Mouse (Mus musculus) MEL (cell line): ENCODE data around the gene Ttc41. TPM values are rescaled to one million over a fixed set of nuclear protein-coding genes. Genes with fewer than 3 reads are reported as not detected.
"Not testable (repeated sequence)": the region's sequence is repeated elsewhere in the genome, so short reads cannot be mapped to it uniquely, and the experiment has no call there.

ENCODE experiments used
- DNase-seq: peaks from one replicate; pipeline ENCODE4 v3.0.0; 2011; ENCODE audit warnings: low read depth, low spot score
- H3K27ac ChIP-seq: 2 replicates; pipeline ENCODE4 v1.5.1; 2012; ENCODE audit warnings: low read depth, mild to moderate bottlenecking, control low read depth, low read length, moderate library complexity; ENCODE audit not compliant: control insufficient read depth
- H3K27me3 ChIP-seq, 2 experiments: fragments of 150-350 bp in 1 of 2; sonication (generic) in 1 of 2; 2 replicates each; pipeline ENCODE4 v1.6.1; 2012; ENCODE audit warnings: low read length in 2 of 2, mild to moderate bottlenecking in 2 of 2, improper control_type of control experiment in 1 of 2, moderate library complexity in 1 of 2; ENCODE audit not compliant: insufficient read depth in 2 of 2, control insufficient read depth in 1 of 2
- H3K36me3 ChIP-seq, 2 experiments: 2 replicates each; pipeline ENCODE4 v1.6.1; 2012 to 2014; ENCODE audit warnings: low read length in 2 of 2, improper control_type of control experiment in 1 of 2, inconsistent platforms in 1 of 2, mild to moderate bottlenecking in 1 of 2; ENCODE audit not compliant: insufficient read depth in 2 of 2, control insufficient read depth in 1 of 2
- H3K4me1 ChIP-seq, 2 experiments: fragments of 150-350 bp in 1 of 2; sonication (generic) in 1 of 2; 2 replicates each; pipeline ENCODE4 v1.6.1; 2012; ENCODE audit warnings: low read length in 2 of 2, improper control_type of control experiment in 1 of 2, mild to moderate bottlenecking in 1 of 2; ENCODE audit not compliant: insufficient read depth in 2 of 2, control insufficient read depth in 1 of 2
- H3K4me3 ChIP-seq, 2 experiments: fragments of 150-350 bp in 1 of 2; sonication (generic) in 1 of 2; 2 replicates each; pipeline ENCODE4 v1.5.1; 2012; ENCODE audit warnings: low read depth in 2 of 2, low read length in 2 of 2, mild to moderate bottlenecking in 2 of 2, moderate library complexity in 2 of 2, control low read depth in 1 of 2, improper control_type of control experiment in 1 of 2; ENCODE audit not compliant: control insufficient read depth in 1 of 2, insufficient read depth in 1 of 2
- H3K79me2 ChIP-seq: 2 replicates; pipeline ENCODE4 v1.6.1; 2012; ENCODE audit warnings: mild to moderate bottlenecking, low read length, moderate library complexity; ENCODE audit not compliant: control insufficient read depth, poor library complexity, insufficient read depth
- H3K9ac ChIP-seq: 2 replicates; pipeline ENCODE4 v1.6.1; 2012; ENCODE audit warnings: low read depth, mild to moderate bottlenecking, control low read depth, low read length, moderate library complexity; ENCODE audit not compliant: control insufficient read depth, poor library complexity, severe bottlenecking
- H3K9me3 ChIP-seq: fragments of 150-350 bp; sonication (generic); replicated peaks from 2 replicates; pipeline ENCODE4 v1.6.1; 2012; ENCODE audit warnings: mild to moderate bottlenecking, low read length, improper control_type of control experiment, moderate library complexity; ENCODE audit not compliant: insufficient read depth
- CHD2 ChIP-seq: IDR thresholded peaks from 2 replicates; pipeline ENCODE4 v1.6.1; 2011; ENCODE audit warnings: low read length, improper control_type of control experiment
- CTCF ChIP-seq, 3 experiments: IDR thresholded peaks in 2 of 3; conservative IDR thresholded peaks in 1 of 3; 2 replicates each; pipeline ENCODE4 v1.5.1; 2011 to 2012; ENCODE audit warnings: low read length in 3 of 3, low read depth in 2 of 3, mild to moderate bottlenecking in 2 of 3, improper control_type of control experiment in 1 of 3, inconsistent platforms in 1 of 3, mixed read lengths in 1 of 3, moderate library complexity in 1 of 3; ENCODE audit not compliant: control insufficient read depth in 1 of 3, insufficient read depth in 1 of 3, poor library complexity in 1 of 3, severe bottlenecking in 1 of 3
- E2F4 ChIP-seq: IDR thresholded peaks from 2 replicates; pipeline ENCODE4 v1.6.1; 2011; ENCODE audit warnings: low read depth, low read length, improper control_type of control experiment, borderline replicate concordance
- ELF1 ChIP-seq: IDR thresholded peaks from 2 replicates; pipeline ENCODE4 v1.6.1; 2014; ENCODE audit warnings: low read depth, mild to moderate bottlenecking, inconsistent platforms, low read length, improper control_type of control experiment, moderate library complexity
- EP300 ChIP-seq, 2 experiments: IDR thresholded peaks; 2 replicates each; pipeline ENCODE4 v1.6.1; 2011; ENCODE audit warnings: improper control_type of control experiment in 2 of 2, low read length in 2 of 2, low read depth in 1 of 2, mild to moderate bottlenecking in 1 of 2
- ETS1 ChIP-seq: IDR thresholded peaks from 2 replicates; pipeline ENCODE4 v1.6.1; 2012; ENCODE audit warnings: low read depth, mild to moderate bottlenecking, inconsistent platforms, low read length, improper control_type of control experiment, moderate library complexity
- GABPA ChIP-seq: IDR thresholded peaks from 2 replicates; pipeline ENCODE4 v1.6.1; 2012; ENCODE audit warnings: low read depth, mild to moderate bottlenecking, inconsistent platforms, low read length, improper control_type of control experiment, moderate library complexity
- KAT2A ChIP-seq: conservative IDR thresholded peaks from 2 replicates; pipeline ENCODE4 v1.6.1; 2012; ENCODE audit warnings: low read depth, low read length, improper control_type of control experiment, inconsistent platforms
- MAFK ChIP-seq: IDR thresholded peaks from 2 replicates; pipeline ENCODE4 v1.6.1; 2011; ENCODE audit warnings: low read depth, mild to moderate bottlenecking, low read length, improper control_type of control experiment, borderline replicate concordance
- MAX ChIP-seq: IDR thresholded peaks from 2 replicates; pipeline ENCODE4 v1.6.1; 2011; ENCODE audit warnings: low read length, improper control_type of control experiment
- MAZ ChIP-seq: IDR thresholded peaks from 2 replicates; pipeline ENCODE4 v1.6.1; 2012; ENCODE audit warnings: low read depth, mild to moderate bottlenecking, inconsistent platforms, low read length, improper control_type of control experiment
- MEF2A ChIP-seq: IDR thresholded peaks from 2 replicates; pipeline ENCODE4 v1.6.1; 2014; ENCODE audit warnings: low read depth, mild to moderate bottlenecking, inconsistent platforms, low read length, improper control_type of control experiment; ENCODE audit not compliant: poor library complexity, insufficient replicate concordance, severe bottlenecking; ENCODE audit errors: extremely low read depth
- MXI1 ChIP-seq: IDR thresholded peaks from 2 replicates; pipeline ENCODE4 v1.6.1; 2011; ENCODE audit warnings: mild to moderate bottlenecking, low read depth, low read length, improper control_type of control experiment
- MYC ChIP-seq: IDR thresholded peaks from 2 replicates; pipeline ENCODE4 v1.6.1; 2011; ENCODE audit warnings: low read depth, mild to moderate bottlenecking, low read length, improper control_type of control experiment, moderate library complexity
- NELFE ChIP-seq: IDR thresholded peaks from 2 replicates; pipeline ENCODE4 v1.6.1; 2011; ENCODE audit warnings: low read depth, low read length, improper control_type of control experiment
- NRF1 ChIP-seq: IDR thresholded peaks from 2 replicates; pipeline ENCODE4 v1.6.1; 2014; ENCODE audit warnings: low read depth, mild to moderate bottlenecking, inconsistent platforms, low read length, improper control_type of control experiment, moderate library complexity; ENCODE audit not compliant: poor library complexity, insufficient read depth, severe bottlenecking
- POLR2A ChIP-seq, 2 experiments: IDR thresholded peaks; 2 replicates each; pipeline ENCODE4 v1.6.1; 2011 to 2012; ENCODE audit warnings: low read length in 2 of 2, mild to moderate bottlenecking in 2 of 2, control low read depth in 1 of 2, improper control_type of control experiment in 1 of 2, low read depth in 1 of 2, moderate library complexity in 1 of 2; ENCODE audit not compliant: control insufficient read depth in 1 of 2, insufficient read depth in 1 of 2, poor library complexity in 1 of 2
- POLR2AphosphoS2 ChIP-seq: IDR thresholded peaks from 2 replicates; pipeline ENCODE4 v1.6.1; 2011; ENCODE audit warnings: low read length, improper control_type of control experiment
- RAD21 ChIP-seq: IDR thresholded peaks from 2 replicates; pipeline ENCODE4 v1.6.1; 2011; ENCODE audit warnings: mild to moderate bottlenecking, low read depth, low read length, improper control_type of control experiment
- RCOR1 ChIP-seq: IDR thresholded peaks from 2 replicates; pipeline ENCODE4 v1.6.1; 2012; ENCODE audit warnings: low read depth, mild to moderate bottlenecking, inconsistent platforms, low read length, improper control_type of control experiment
- SIN3A ChIP-seq: IDR thresholded peaks from 2 replicates; pipeline ENCODE4 v1.6.1; 2012; ENCODE audit warnings: low read length, improper control_type of control experiment, inconsistent platforms
- SMC3 ChIP-seq: IDR thresholded peaks from 2 replicates; pipeline ENCODE4 v1.6.1; 2011; ENCODE audit warnings: low read depth, low read length, improper control_type of control experiment
- TAL1 ChIP-seq: IDR thresholded peaks from 2 replicates; pipeline ENCODE4 v1.6.1; 2012; ENCODE audit warnings: mild to moderate bottlenecking, inconsistent platforms, low read length, moderate library complexity, mixed read lengths
- TBP ChIP-seq: IDR thresholded peaks from 2 replicates; pipeline ENCODE4 v1.8.0; 2011; ENCODE audit warnings: low read depth, low read length, improper control_type of control experiment
- TCF12 ChIP-seq: IDR thresholded peaks from 2 replicates; pipeline ENCODE4 v1.6.1; 2014; ENCODE audit warnings: low read depth, mild to moderate bottlenecking, inconsistent platforms, low read length, improper control_type of control experiment, moderate library complexity
- UBTF ChIP-seq: IDR thresholded peaks from 2 replicates; pipeline ENCODE4 v1.6.1; 2012; ENCODE audit warnings: low read depth, mild to moderate bottlenecking, inconsistent platforms, low read length, improper control_type of control experiment, moderate library complexity, borderline replicate concordance; ENCODE audit not compliant: insufficient read depth
- USF1 ChIP-seq: IDR thresholded peaks from 2 replicates; pipeline ENCODE4 v1.6.1; 2014; ENCODE audit warnings: low read depth, mild to moderate bottlenecking, inconsistent platforms, low read length, improper control_type of control experiment, moderate library complexity
- USF2 ChIP-seq, 2 experiments: IDR thresholded peaks; 2 replicates each; pipeline ENCODE4 v1.6.1; 2011 to 2012; ENCODE audit warnings: improper control_type of control experiment in 2 of 2, low read length in 2 of 2, borderline replicate concordance in 1 of 2, inconsistent platforms in 1 of 2, low read depth in 1 of 2, mild to moderate bottlenecking in 1 of 2; ENCODE audit not compliant: insufficient read depth in 1 of 2
- ZC3H11A ChIP-seq: IDR thresholded peaks from 2 replicates; pipeline ENCODE4 v1.6.1; 2012; ENCODE audit warnings: low read depth, mild to moderate bottlenecking, inconsistent platforms, low read length, improper control_type of control experiment
- ZKSCAN1 ChIP-seq: IDR thresholded peaks from 2 replicates; pipeline ENCODE4 v1.6.1; 2012; ENCODE audit warnings: low read depth, mild to moderate bottlenecking, inconsistent platforms, low read length, improper control_type of control experiment, moderate library complexity
- ZMIZ1 ChIP-seq: IDR thresholded peaks from 2 replicates; pipeline ENCODE4 v1.6.1; 2012; ENCODE audit warnings: low read depth, mild to moderate bottlenecking, inconsistent platforms, low read length, improper control_type of control experiment, moderate library complexity
- ZNF384 ChIP-seq: IDR thresholded peaks from 2 replicates; pipeline ENCODE4 v1.6.1; 2012; ENCODE audit warnings: low read depth, mild to moderate bottlenecking, inconsistent platforms, low read length, improper control_type of control experiment
- polyA plus RNA-seq, 2 experiments: library from polyadenylated mRNA; stranded (reverse) in 1 of 2; unstranded in 1 of 2; fragments of >175 nt in 1 of 2; fragments of >200 nt in 1 of 2; gene quantifications; 2 replicates each; pipeline versions ENCODE4 v1.2.1 to v1.2.4; 2012; ENCODE audit warnings: low replicate concordance in 2 of 2, low read depth in 1 of 2; ENCODE audit not compliant: insufficient read length in 2 of 2, insufficient read depth in 1 of 2, missing spikeins in 1 of 2
- total RNA-seq: library from RNA; depleted of rRNA; stranded (reverse); fragments of 300-350 nt; gene quantifications from 2 replicates; pipeline ENCODE4 v1.2.3, GENCODE M21; 2012; rRNA removed

Ttc41 gene
- total RNA-seq: 0.78 and 1.0 TPM in 2 replicates
- 1 to 10 TPM in 1 of 2 experiments, not detected in 1; 2.1 TPM for polyA plus RNA-seq

DNA sequence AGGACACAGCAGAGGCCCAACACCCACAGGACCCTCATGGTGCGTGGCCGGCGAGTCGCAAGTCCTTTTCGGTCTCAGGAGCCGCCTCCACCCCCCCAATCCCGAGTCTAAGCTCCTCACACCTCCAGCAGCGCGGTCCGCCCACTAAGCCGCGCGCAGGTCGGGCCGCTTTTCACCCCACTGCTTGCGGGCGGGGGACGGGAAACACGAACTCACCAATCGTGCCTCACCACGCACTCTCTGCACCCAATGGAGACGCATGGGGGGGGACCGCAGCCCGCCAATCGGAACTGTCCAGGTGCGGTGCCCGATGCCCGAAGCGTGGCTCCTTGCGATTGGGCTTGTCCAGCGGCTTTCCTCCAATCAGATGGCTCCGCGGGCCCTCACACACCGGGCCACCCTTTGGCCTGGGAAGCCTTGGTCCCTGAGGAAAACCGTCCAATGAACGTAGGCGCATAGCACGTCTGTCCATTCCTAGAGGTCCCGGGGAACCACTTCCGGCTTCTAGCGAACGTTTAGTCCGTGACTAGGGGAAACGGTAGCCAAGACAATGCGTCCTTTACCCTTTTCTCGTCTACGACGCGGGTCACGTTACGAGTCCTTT lies at the start of gene Ttc41, which contains the start of gene Hsp90b1:
Ttc41 (plus strand) TSS at position 494 of the 604 bp plus-strand sequence.
Hsp90b1 (minus strand) TSS at position 192 of the 604 bp plus-strand sequence.
- peak; percentile 99 for DNase-seq
- Histone ChIP-seq H3K36me3 (peaks cover 25 to 38% of the 10 kb centered on the region in 2 experiments), H3K4me3 (peak within 1 kb of the TSS; percentile 75 to 85), H3K79me2 (peaks cover 44% of the 10 kb centered on the region), H3K9me3 (no peaks in the 10 kb centered on the region), H3K27ac (peak within 1 kb of the TSS; percentile 99), H3K9ac (peak within 1 kb of the TSS; percentile 96), H3K27me3 (no peaks in the 10 kb centered on the region), H3K4me1 (peaks cover 2 to 28% of the 10 kb centered on the region in 2 experiments)
- peak in 1 of 2 experiments; percentile 41; a peak in 2 of 4 replicates for TF ChIP-seq EP300 (IDR thresholded peaks at IDR 0.05; ENCODE audit: low read depth in 1 of 2, low read length in 2 of 2)
- no peak for TF ChIP-seq MAFK
- peak; percentile 86 for TF ChIP-seq TBP
- no peak for TF ChIP-seq ZKSCAN1
- TF ChIP-seq NRF1: peak; percentile 67
- peak; percentile 57 for TF ChIP-seq USF1
- TF ChIP-seq MAZ: peak; percentile 93
- TF ChIP-seq ZNF384: no peak
- TF ChIP-seq RAD21: no peak
- no peak; the same call in 1 of the 2 replicates for TF ChIP-seq E2F4
- peak; percentile 5; the same call in 1 of the 2 replicates for TF ChIP-seq SIN3A
- TF ChIP-seq POLR2A (IDR thresholded peaks at IDR 0.05; ENCODE audit: control insufficient read depth in 1 of 2, insufficient read depth in 1 of 2, low read depth in 1 of 2, low read length in 2 of 2, poor library complexity in 1 of 2): peak; percentile 77 to 98; a peak in 3 of 4 replicates
- peak; percentile 96 for TF ChIP-seq POLR2AphosphoS2
- TF ChIP-seq CTCF (IDR thresholded peaks at IDR 0.05 in 2 of 3, conservative IDR thresholded peaks at IDR 0.05 in 1 of 3; ENCODE audit: control insufficient read depth in 1 of 3, insufficient read depth in 1 of 3, low read depth in 2 of 3, low read length in 3 of 3, poor library complexity in 1 of 3, severe bottlenecking in 1 of 3): no peak
- TF ChIP-seq KAT2A: no peak
- TF ChIP-seq ZC3H11A: no peak
- TF ChIP-seq MEF2A: no peak
- TF ChIP-seq UBTF: 0 out of 2 replicates have a peak, but pooled peaks have one; percentile 18
- TF ChIP-seq MXI1: peak; percentile 81
- no peak for TF ChIP-seq GABPA
- TF ChIP-seq USF2 (IDR thresholded peaks at IDR 0.05; ENCODE audit: borderline replicate concordance in 1 of 2, insufficient read depth in 1 of 2, low read depth in 1 of 2, low read length in 2 of 2): no peak
- TF ChIP-seq ETS1: no peak; the same call in 1 of the 2 replicates
- peak; percentile 53 for TF ChIP-seq CHD2
- TF ChIP-seq ZMIZ1: peak; percentile 97
- no peak for TF ChIP-seq SMC3
- peak; percentile 99 for TF ChIP-seq NELFE
- no peak for TF ChIP-seq TAL1
- TF ChIP-seq MAX: peak; percentile 83
- peak; percentile 69; the same call in 1 of the 2 replicates for TF ChIP-seq MYC
- no peak for TF ChIP-seq RCOR1
- peak; percentile 82; the same call in 1 of the 2 replicates for TF ChIP-seq ELF1
- peak; percentile 73 for TF ChIP-seq TCF12

DNA sequence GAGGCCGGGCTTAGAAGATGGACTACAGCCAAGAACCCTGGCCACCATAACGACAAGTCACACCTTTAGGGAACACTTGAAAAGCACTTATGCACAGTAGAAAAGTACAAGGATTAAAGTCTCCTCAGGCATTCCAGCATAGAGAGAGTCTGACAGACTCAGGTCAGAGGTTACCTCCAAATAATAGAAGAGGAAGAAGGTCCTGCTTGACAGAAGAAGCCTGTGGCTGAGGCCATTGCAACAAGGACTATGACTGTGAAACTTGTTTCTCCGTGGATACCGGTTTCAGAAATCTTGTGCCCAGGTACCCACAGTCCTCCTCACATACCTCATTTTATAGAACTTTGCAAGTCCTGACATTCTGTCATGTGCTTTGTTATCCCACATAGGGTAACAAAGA lies 35.1 kb upstream of the Ttc41 start:
- not testable (repeated sequence) for H3K9me3 ChIP-seq, H3K36me3 ChIP-seq, H3K27me3 ChIP-seq, H3K79me2 ChIP-seq, H3K4me3 ChIP-seq, H3K9ac ChIP-seq, H3K27ac ChIP-seq, H3K4me1 ChIP-seq, DNase-seq
